Mouse (Mus musculus) left cerebral cortex, adult 2 months (tissue): Measurements from ENCODE around the gene Rlf. TPM values are rescaled to one million over a fixed set of nuclear protein-coding genes. Genes with fewer than 3 reads are reported as not detected.
"Not testable (repeated sequence)": the region's sequence is repeated elsewhere in the genome, so short reads cannot be mapped to it uniquely, and the experiment has no call there.

ENCODE experiments used
- DNase-seq, 2 experiments: peaks; one replicate each; pipeline ENCODE4 v3.0.0; 2021 to 2022; ENCODE audit warnings: low spot score in 2 of 2, mixed read lengths in 1 of 2; ENCODE audit errors: extremely low spot score in 1 of 2
- H3K27ac ChIP-seq: fragments of 200-600 bp; 2 replicates; pipeline ENCODE4 v1.8.1; 2022
- H3K4me3 ChIP-seq: fragments of 200-600 bp; 2 replicates; pipeline ENCODE4 v1.8.1; 2022
- CTCF ChIP-seq: fragments of 200-600 bp; IDR thresholded peaks from 2 replicates; pipeline ENCODE4 v1.8.1; 2022; ENCODE audit warnings: antibody characterized with exemption, mild to moderate bottlenecking, moderate library complexity
- intact Hi-C: fragments of 180-260 bp; cut with DNase I; formaldehyde crosslinking; loops from one replicate; pipeline ENCODE4 v1.15.1; 2025
- total RNA-seq, 2 experiments: library from RNA; stranded (reverse); gene quantifications; 2 replicates each; pipeline ENCODE4 v1.2.3; 2021

The Rlf gene
- total RNA-seq, 2 experiments from 2014 or later = 27.5 to 27.8 TPM

- Histone ChIP-seq H3K27ac (peak overlapping the region; percentile 93), H3K4me3 (peak overlapping the region; percentile 96)
- intact Hi-C loops = loop anchor here (2.0 kb wide), 1 partner anchor 117 kb away; no protein-coding TSS in a partner anchor
- peak; percentile 51 to 57 for DNase-seq
- TF ChIP-seq CTCF = peak; percentile 21
Measured at GRCm38 (mm10) chr4:121213936-121214792, 720 bp downstream of the Rlf start.

- Histone ChIP-seq H3K4me3 (no peak overlapping the region), H3K27ac (no peak overlapping the region)
- intact Hi-C loops = no loop called here
- TF ChIP-seq CTCF = no peak
- DNase-seq = no peak
Measured at GRCm38 (mm10) chr4:121208911-121209310, 6.0 kb downstream of the Rlf start.

- Histone ChIP-seq H3K27ac (no peak overlapping the region), H3K4me3 (no peak overlapping the region)
- TF ChIP-seq CTCF = no peak
- DNase-seq = no peak
- intact Hi-C loops = no loop called here
Measured at GRCm38 (mm10) chr4:121197856-121198255, 17.0 kb downstream of the Rlf start.

- no peak overlapping the region for H3K4me3 ChIP-seq
- DNase-seq = no peak
- H3K27ac ChIP-seq = no peak overlapping the region
- intact Hi-C loops = no loop called here
- TF ChIP-seq CTCF = no peak
Measured at GRCm38 (mm10) chr4:121196995-121197394, 17.9 kb downstream of the Rlf start.

GRCm38 (mm10) chr4:121196205-121196604 is 18.7 kb downstream of the Rlf start:
- no peak for TF ChIP-seq CTCF
- H3K27ac ChIP-seq = no peak overlapping the region
- no peak for DNase-seq
- no peak overlapping the region for H3K4me3 ChIP-seq
- intact Hi-C loops = no loop called here

GRCm38 (mm10) chr4:121194736-121195135 is 20.1 kb downstream of the Rlf start:
- DNase-seq = no peak
- TF ChIP-seq CTCF = no peak
- intact Hi-C loops = no loop called here
- no peak overlapping the region for H3K4me3 ChIP-seq
- no peak overlapping the region for H3K27ac ChIP-seq

- no peak for DNase-seq
- no peak for TF ChIP-seq CTCF
- H3K27ac ChIP-seq = no peak overlapping the region
- no peak overlapping the region for H3K4me3 ChIP-seq
- intact Hi-C loops = no loop called here
Measured at GRCm38 (mm10) chr4:121192306-121192705, 22.6 kb downstream of the Rlf start.

- no peak overlapping the region for H3K27ac ChIP-seq
- intact Hi-C loops = no loop called here
- no peak overlapping the region for H3K4me3 ChIP-seq
- DNase-seq = no peak
- TF ChIP-seq CTCF = no peak
Measured at GRCm38 (mm10) chr4:121189341-121189740, 25.5 kb downstream of the Rlf start.

GRCm38 (mm10) chr4:121179669-121180068 is 35.2 kb downstream of the Rlf start:
- TF ChIP-seq CTCF = no peak
- DNase-seq = no peak
- Histone ChIP-seq H3K4me3 (no peak overlapping the region), H3K27ac (no peak overlapping the region)
- intact Hi-C loops = no loop called here

GRCm38 (mm10) chr4:121167656-121168055 is 47.2 kb downstream of the Rlf start:
- H3K4me3 ChIP-seq = no peak overlapping the region
- no peak for DNase-seq
- H3K27ac ChIP-seq = no peak overlapping the region
- intact Hi-C loops = no loop called here
- no peak for TF ChIP-seq CTCF

GRCm38 (mm10) chr4:121166697-121167096 is 48.2 kb downstream of the Rlf start:
- not testable (repeated sequence) for DNase-seq

GRCm38 (mm10) chr4:121163501-121164030 is 51.3 kb downstream of the Rlf start:
- TF ChIP-seq CTCF = no peak
- intact Hi-C loops = no loop called here
- no peak for DNase-seq
- Histone ChIP-seq H3K27ac (no peak overlapping the region), H3K4me3 (no peak overlapping the region)

More at GRCm38 (mm10) chr4:121166697-121167096, 48.2 kb downstream of the Rlf start:
- H3K27ac ChIP-seq, H3K4me3 ChIP-seq, intact Hi-C loops: not testable (repeated sequence)

- TF ChIP-seq CTCF = no peak
- DNase-seq = no peak
- intact Hi-C loops = no loop called here
- no peak within 1 kb of the TSS for H3K4me3 ChIP-seq
- H3K27ac ChIP-seq = no peak within 1 kb of the TSS
Measured at GRCm38 (mm10) chr4:121109126-121109525, 105.8 kb downstream of the Rlf start, which contains the start of gene Tmco2. Gene Tmco2 (minus strand): TSS chr4:121109226.
